Mouse (Mus musculus) brain, embryonic 18.5 days (tissue): ENCODE data around the gene Nexn.
A peak's percentile ranks its signal among the peaks of the same experiment; 100 is the strongest.

Source experiments
- DNase-seq: peaks from one replicate; pipeline ENCODE4 v3.0.0-alpha.2; 2012; ENCODE audit warnings: low read depth, low spot score

Gene Nexn

GRCm38 (mm10) chr3:152278431-152278830 is 12.3 kb upstream of the Nexn start:
- DNase-seq, result no peak

- DNase-seq, result no peak
These were observed 11.8 kb upstream of the Nexn start for GRCm38 (mm10) chr3:152277912-152278311.

GRCm38 (mm10) chr3:152276935-152277334 is 10.8 kb upstream of the Nexn start:
- no peak for DNase-seq

GRCm38 (mm10) chr3:152275008-152275407 is 8.9 kb upstream of the Nexn start:
- no peak for DNase-seq

- DNase-seq, result no peak
These were observed 7.0 kb upstream of the Nexn start for GRCm38 (mm10) chr3:152272974-152273685.

GRCm38 (mm10) chr3:152271876-152272275 is 5.7 kb upstream of the Nexn start:
- DNase-seq, result no peak

GRCm38 (mm10) chr3:152271071-152271710 is 5.0 kb upstream of the Nexn start:
- no peak for DNase-seq

GRCm38 (mm10) chr3:152268099-152268498 is 1.9 kb upstream of the Nexn start:
- no peak for DNase-seq

GRCm38 (mm10) chr3:152265351-152266035 is 657 bp downstream of the Nexn start:
- DNase-seq, result no peak

GRCm38 (mm10) chr3:152264830-152265229 is 1.3 kb downstream of the Nexn start:
- no peak for DNase-seq

GRCm38 (mm10) chr3:152264374-152264773 is 1.8 kb downstream of the Nexn start:
- no peak for DNase-seq

GRCm38 (mm10) chr3:152261948-152262347 is 4.2 kb downstream of the Nexn start:
- DNase-seq, result no peak

GRCm38 (mm10) chr3:152261436-152261835 is 4.7 kb downstream of the Nexn start:
- no peak for DNase-seq

- no peak for DNase-seq
These were observed 5.8 kb downstream of the Nexn start for GRCm38 (mm10) chr3:152260362-152260761.

- peak; percentile 37 for DNase-seq
These were observed 6.7 kb downstream of the Nexn start for GRCm38 (mm10) chr3:152259409-152259808.

- no peak for DNase-seq
These were observed 8.6 kb downstream of the Nexn start for GRCm38 (mm10) chr3:152257528-152257927.

- DNase-seq, result no peak
These were observed 15.7 kb downstream of the Nexn start for GRCm38 (mm10) chr3:152250487-152250886.

GRCm38 (mm10) chr3:152247708-152248107 is 18.4 kb downstream of the Nexn start:
- DNase-seq, result no peak

- DNase-seq, result peak; percentile 18
These were observed 20.8 kb downstream of the Nexn start for GRCm38 (mm10) chr3:152245273-152245910.

GRCm38 (mm10) chr3:152243304-152243703 is 22.8 kb downstream of the Nexn start:
- no peak for DNase-seq

GRCm38 (mm10) chr3:152241098-152241497 is 25.1 kb downstream of the Nexn start:
- no peak for DNase-seq

GRCm38 (mm10) chr3:152239592-152239991 is 26.6 kb downstream of the Nexn start:
- DNase-seq, result no peak
